Mouse (Mus musculus): Measurements from ENCODE around the gene Rdx. TPM values are rescaled to one million over a fixed set of nuclear protein-coding genes. Genes with fewer than 3 reads are reported as not detected.

Rdx gene
- 99.5 and 111 TPM in 2 replicates for polyA plus RNA-seq (2014; fragmentation: Nextera tagmentation; extraction: Ambion mirVana)

- peak within 1 kb of the TSS; percentile 90 for H3K4me3 ChIP-seq (ENCODE audit: low read depth, low read length)
- peak within 1 kb of the TSS; percentile 65 for H3K4me2 ChIP-seq (ENCODE audit: low read depth, low read length)
- ATAC-seq (ENCODE audit: low read depth) = no peak
- no peaks in the 10 kb centered on the region for H3K27me3 ChIP-seq (ENCODE audit: control insufficient read depth, insufficient read depth, low read length)
- H3K9me3 ChIP-seq (ENCODE audit: control insufficient read depth, low read length) = no peaks in the 10 kb centered on the region
- peak within 1 kb of the TSS; percentile 90 for H3K9ac ChIP-seq (replicated peaks; ENCODE audit: low read depth, low read length)
- no peaks in the 10 kb centered on the region for H3K36me3 ChIP-seq (ENCODE audit: control insufficient read depth, insufficient read depth, low read length)
- H3K27ac ChIP-seq (ENCODE audit: low read depth, low read length) = peak within 1 kb of the TSS; percentile 91
- 2% methylated on average over 17 of the region's 17 CpGs for WGBS
- peaks cover 5% of the 10 kb centered on the region for H3K4me1 ChIP-seq (ENCODE audit: control insufficient read depth, insufficient read depth, low read length)
Observed at GRCm38 (mm10) chr9:52047129-52047820, at the start of gene Rdx. TSS of gene Rdx (plus strand) at chr9:52047173.

- no peaks in the 10 kb centered on the region for H3K4me1 ChIP-seq (ENCODE audit: control insufficient read depth, insufficient read depth, low read length)
- ATAC-seq (ENCODE audit: low read depth) = no peak
- H3K27ac ChIP-seq (ENCODE audit: low read depth, low read length) = no peak overlapping the region
- H3K27me3 ChIP-seq (ENCODE audit: control insufficient read depth, insufficient read depth, low read length) = no peaks in the 10 kb centered on the region
- H3K4me3 ChIP-seq (ENCODE audit: low read depth, low read length) = no peak overlapping the region
- no peak overlapping the region for H3K9ac ChIP-seq (replicated peaks; ENCODE audit: low read depth, low read length)
- 66% methylated on average over 4 of the region's 4 CpGs for WGBS
- no peaks in the 10 kb centered on the region for H3K36me3 ChIP-seq (ENCODE audit: control insufficient read depth, insufficient read depth, low read length)
- no peak overlapping the region for H3K4me2 ChIP-seq (ENCODE audit: low read depth, low read length)
- no peaks in the 10 kb centered on the region for H3K9me3 ChIP-seq (ENCODE audit: control insufficient read depth, low read length)
Observed at GRCm38 (mm10) chr9:52003501-52003900, 43.5 kb upstream of the Rdx start.

GRCm38 (mm10) chr9:52007341-52007740 is 39.6 kb upstream of the Rdx start:
- Histone ChIP-seq H3K36me3 (ENCODE audit: control insufficient read depth, insufficient read depth, low read length) (no peaks in the 10 kb centered on the region), H3K4me1 (ENCODE audit: control insufficient read depth, insufficient read depth, low read length) (no peaks in the 10 kb centered on the region), H3K9me3 (ENCODE audit: control insufficient read depth, low read length) (no peaks in the 10 kb centered on the region), H3K4me3 (ENCODE audit: low read depth, low read length) (no peak overlapping the region), H3K9ac (replicated peaks; ENCODE audit: low read depth, low read length) (no peak overlapping the region), H3K4me2 (ENCODE audit: low read depth, low read length) (no peak overlapping the region), H3K27me3 (ENCODE audit: control insufficient read depth, insufficient read depth, low read length) (no peaks in the 10 kb centered on the region), H3K27ac (ENCODE audit: low read depth, low read length) (no peak overlapping the region)
- WGBS = 47% methylated on average over 2 of the region's 2 CpGs
- no peak for ATAC-seq (ENCODE audit: low read depth)

GRCm38 (mm10) chr9:52008511-52008910 is 38.5 kb upstream of the Rdx start:
- H3K4me1 ChIP-seq (ENCODE audit: control insufficient read depth, insufficient read depth, low read length) = no peaks in the 10 kb centered on the region
- no peaks in the 10 kb centered on the region for H3K27me3 ChIP-seq (ENCODE audit: control insufficient read depth, insufficient read depth, low read length)
- no peaks in the 10 kb centered on the region for H3K36me3 ChIP-seq (ENCODE audit: control insufficient read depth, insufficient read depth, low read length)
- ATAC-seq (ENCODE audit: low read depth) = no peak
- H3K9me3 ChIP-seq (ENCODE audit: control insufficient read depth, low read length) = no peaks in the 10 kb centered on the region
- WGBS = 88% methylated on average over 1 of the region's 1 CpGs
- no peak overlapping the region for H3K27ac ChIP-seq (ENCODE audit: low read depth, low read length)
- no peak overlapping the region for H3K4me3 ChIP-seq (ENCODE audit: low read depth, low read length)
- H3K9ac ChIP-seq (replicated peaks; ENCODE audit: low read depth, low read length) = no peak overlapping the region
- H3K4me2 ChIP-seq (ENCODE audit: low read depth, low read length) = no peak overlapping the region

- H3K27me3 ChIP-seq (ENCODE audit: control insufficient read depth, insufficient read depth, low read length) = no peaks in the 10 kb centered on the region
- H3K9ac ChIP-seq (replicated peaks; ENCODE audit: low read depth, low read length) = no peak overlapping the region
- H3K27ac ChIP-seq (ENCODE audit: low read depth, low read length) = no peak overlapping the region
- H3K4me2 ChIP-seq (ENCODE audit: low read depth, low read length) = no peak overlapping the region
- H3K4me1 ChIP-seq (ENCODE audit: control insufficient read depth, insufficient read depth, low read length) = no peaks in the 10 kb centered on the region
- no peak overlapping the region for H3K4me3 ChIP-seq (ENCODE audit: low read depth, low read length)
- H3K9me3 ChIP-seq (ENCODE audit: control insufficient read depth, low read length) = no peaks in the 10 kb centered on the region
- ATAC-seq (ENCODE audit: low read depth) = no peak
- no peaks in the 10 kb centered on the region for H3K36me3 ChIP-seq (ENCODE audit: control insufficient read depth, insufficient read depth, low read length)
- 100% methylated on average over 1 of the region's 1 CpGs for WGBS
Observed at GRCm38 (mm10) chr9:52012311-52012710, 34.7 kb upstream of the Rdx start.

- ATAC-seq (ENCODE audit: low read depth) = no peak
- no peaks in the 10 kb centered on the region for H3K27me3 ChIP-seq (ENCODE audit: control insufficient read depth, insufficient read depth, low read length)
Observed at GRCm38 (mm10) chr9:52012781-52013436, 34.1 kb upstream of the Rdx start.

GRCm38 (mm10) chr9:52013900-52014455 is 33.0 kb upstream of the Rdx start:
- Histone ChIP-seq H3K4me1 (ENCODE audit: control insufficient read depth, insufficient read depth, low read length) (no peaks in the 10 kb centered on the region), H3K9ac (replicated peaks; ENCODE audit: low read depth, low read length) (no peak overlapping the region), H3K36me3 (ENCODE audit: control insufficient read depth, insufficient read depth, low read length) (no peaks in the 10 kb centered on the region), H3K4me2 (ENCODE audit: low read depth, low read length) (no peak overlapping the region), H3K27me3 (ENCODE audit: control insufficient read depth, insufficient read depth, low read length) (no peaks in the 10 kb centered on the region), H3K9me3 (ENCODE audit: control insufficient read depth, low read length) (no peaks in the 10 kb centered on the region), H3K27ac (ENCODE audit: low read depth, low read length) (no peak overlapping the region), H3K4me3 (ENCODE audit: low read depth, low read length) (no peak overlapping the region)
- no peak for ATAC-seq (ENCODE audit: low read depth)
- WGBS = 80% methylated on average over 5 of the region's 5 CpGs

More at GRCm38 (mm10) chr9:52012781-52013436, 34.1 kb upstream of the Rdx start:
- H3K4me3 ChIP-seq (ENCODE audit: low read depth, low read length) = no peak overlapping the region
- H3K9me3 ChIP-seq (ENCODE audit: control insufficient read depth, low read length) = no peaks in the 10 kb centered on the region
- no peak overlapping the region for H3K9ac ChIP-seq (replicated peaks; ENCODE audit: low read depth, low read length)
- WGBS = 89% methylated on average over 5 of the region's 5 CpGs
- H3K4me1 ChIP-seq (ENCODE audit: control insufficient read depth, insufficient read depth, low read length) = no peaks in the 10 kb centered on the region
- H3K4me2 ChIP-seq (ENCODE audit: low read depth, low read length) = no peak overlapping the region
- H3K27ac ChIP-seq (ENCODE audit: low read depth, low read length) = no peak overlapping the region
- no peaks in the 10 kb centered on the region for H3K36me3 ChIP-seq (ENCODE audit: control insufficient read depth, insufficient read depth, low read length)

GRCm38 (mm10) chr9:52017091-52017490 is 29.9 kb upstream of the Rdx start:
- Histone ChIP-seq H3K4me3 (ENCODE audit: low read depth, low read length) (no peak overlapping the region), H3K4me1 (ENCODE audit: control insufficient read depth, insufficient read depth, low read length) (no peaks in the 10 kb centered on the region), H3K36me3 (ENCODE audit: control insufficient read depth, insufficient read depth, low read length) (no peaks in the 10 kb centered on the region), H3K9me3 (ENCODE audit: control insufficient read depth, low read length) (no peaks in the 10 kb centered on the region), H3K27ac (ENCODE audit: low read depth, low read length) (no peak overlapping the region), H3K9ac (replicated peaks; ENCODE audit: low read depth, low read length) (no peak overlapping the region), H3K27me3 (ENCODE audit: control insufficient read depth, insufficient read depth, low read length) (no peaks in the 10 kb centered on the region), H3K4me2 (ENCODE audit: low read depth, low read length) (no peak overlapping the region)
- no peak for ATAC-seq (ENCODE audit: low read depth)
- 89% methylated on average over 3 of the region's 3 CpGs for WGBS

GRCm38 (mm10) chr9:52017824-52018223 is 29.1 kb upstream of the Rdx start:
- H3K27ac ChIP-seq (ENCODE audit: low read depth, low read length) = no peak overlapping the region
- no peak for ATAC-seq (ENCODE audit: low read depth)
- H3K36me3 ChIP-seq (ENCODE audit: control insufficient read depth, insufficient read depth, low read length) = no peaks in the 10 kb centered on the region
- H3K27me3 ChIP-seq (ENCODE audit: control insufficient read depth, insufficient read depth, low read length) = no peaks in the 10 kb centered on the region
- H3K9ac ChIP-seq (replicated peaks; ENCODE audit: low read depth, low read length) = no peak overlapping the region
- no peak overlapping the region for H3K4me2 ChIP-seq (ENCODE audit: low read depth, low read length)
- WGBS = 85% methylated on average over 2 of the region's 2 CpGs
- H3K4me3 ChIP-seq (ENCODE audit: low read depth, low read length) = no peak overlapping the region
- H3K4me1 ChIP-seq (ENCODE audit: control insufficient read depth, insufficient read depth, low read length) = no peaks in the 10 kb centered on the region
- H3K9me3 ChIP-seq (ENCODE audit: control insufficient read depth, low read length) = no peaks in the 10 kb centered on the region

Measured in neural tube, embryonic 14.5 days (tissue).